Mouse (Mus musculus): ENCODE data around the gene Pate3.

GRCm38 (mm10) chr9:35648102-35648501 lies at the start of gene Pate3:
- TF ChIP-seq CTCF (IDR thresholded peaks at IDR 0.05; ENCODE audit: low read depth), result no peak
- no peak for TF ChIP-seq EP300 (optimal IDR thresholded peaks at IDR 0.05)
